Mouse (Mus musculus) cerebellum, adult 2 months (tissue): ENCODE results near the gene Gtf2h2.

ENCODE experiments used
- CTCF ChIP-seq: fragments of 200-500 bp; IDR thresholded peaks from 2 replicates; pipeline ENCODE4 v1.5.1; 2011; ENCODE audit warnings: low read depth, mild to moderate bottlenecking, control low read depth, low read length, moderate library complexity, borderline replicate concordance; ENCODE audit not compliant: insufficient read depth
- POLR2A ChIP-seq: fragments of 200-500 bp; IDR thresholded peaks from 2 replicates; pipeline ENCODE4 v1.6.1; 2011; ENCODE audit warnings: low read length, control low read depth, borderline replicate concordance; ENCODE audit not compliant: insufficient read depth

GRCm38 (mm10) chr13:100521724-100522591 is 29.6 kb upstream of the Gtf2h2 start:
- TF ChIP-seq POLR2A, result no peak
- TF ChIP-seq CTCF, result no peak
